Mouse (Mus musculus): ENCODE measurements around the gene Slc10a7.
"Not testable (repeated sequence)": the region's sequence is repeated elsewhere in the genome, so short reads cannot be mapped to it uniquely, and the experiment has no call there.

Slc10a7 gene

GRCm38 (mm10) chr8:78664306-78664940, 155.3 kb downstream of the Slc10a7 start:
- DNase-seq (ENCODE audit: inconsistent age in 2 of 2, low spot score in 1 of 2), result no peak

GRCm38 (mm10) chr8:78667399-78667798, 158.3 kb downstream of the Slc10a7 start:
- DNase-seq (ENCODE audit: inconsistent age in 2 of 2, low spot score in 1 of 2), result no peak

- DNase-seq (ENCODE audit: inconsistent age in 2 of 2, low spot score in 1 of 2), result no peak
These were observed 159.1 kb downstream of the Slc10a7 start for GRCm38 (mm10) chr8:78668206-78668605.

GRCm38 (mm10) chr8:78670241-78670640, 161.1 kb downstream of the Slc10a7 start:
- no peak for DNase-seq (ENCODE audit: inconsistent age in 2 of 2, low spot score in 1 of 2)

GRCm38 (mm10) chr8:78678541-78679219, 169.5 kb downstream of the Slc10a7 start:
- no peak for DNase-seq (ENCODE audit: inconsistent age in 2 of 2, low spot score in 1 of 2)

- no peak for DNase-seq (ENCODE audit: inconsistent age in 2 of 2, low spot score in 1 of 2)
These were observed 181.6 kb downstream of the Slc10a7 start for GRCm38 (mm10) chr8:78690795-78691194.

GRCm38 (mm10) chr8:78698331-78698741, 189.2 kb downstream of the Slc10a7 start:
- DNase-seq (ENCODE audit: inconsistent age in 2 of 2, low spot score in 1 of 2), result no peak

- DNase-seq (ENCODE audit: inconsistent age in 2 of 2, low spot score in 1 of 2), result no peak
These were observed 194.1 kb downstream of the Slc10a7 start for GRCm38 (mm10) chr8:78703068-78703820.

GRCm38 (mm10) chr8:78705980-78706379, 196.8 kb downstream of the Slc10a7 start:
- DNase-seq (ENCODE audit: inconsistent age in 2 of 2, low spot score in 1 of 2), result no peak

- no peak for DNase-seq (ENCODE audit: inconsistent age in 2 of 2, low spot score in 1 of 2)
These were observed 200.9 kb downstream of the Slc10a7 start for GRCm38 (mm10) chr8:78709948-78710644.

- no peak for DNase-seq (ENCODE audit: inconsistent age in 2 of 2, low spot score in 1 of 2)
These were observed 201.8 kb downstream of the Slc10a7 start for GRCm38 (mm10) chr8:78710961-78711360.

- no peak for DNase-seq (ENCODE audit: inconsistent age in 2 of 2, low spot score in 1 of 2)
These were observed 205.7 kb downstream of the Slc10a7 start for GRCm38 (mm10) chr8:78714880-78715279.

GRCm38 (mm10) chr8:78716546-78716945, 207.4 kb downstream of the Slc10a7 start:
- no peak for DNase-seq (ENCODE audit: inconsistent age in 2 of 2, low spot score in 1 of 2)

- not testable (repeated sequence) for DNase-seq (ENCODE audit: inconsistent age in 2 of 2, low spot score in 1 of 2)
These were observed 208.0 kb downstream of the Slc10a7 start for GRCm38 (mm10) chr8:78717191-78717590.

GRCm38 (mm10) chr8:78719279-78720040, 210.3 kb downstream of the Slc10a7 start:
- DNase-seq (ENCODE audit: inconsistent age in 2 of 2, low spot score in 1 of 2), result no peak

- DNase-seq (ENCODE audit: inconsistent age in 2 of 2, low spot score in 1 of 2), result no peak
These were observed 210.9 kb downstream of the Slc10a7 start for GRCm38 (mm10) chr8:78720041-78720414.

- DNase-seq (ENCODE audit: inconsistent age in 2 of 2, low spot score in 1 of 2), result no peak
These were observed 212.4 kb downstream of the Slc10a7 start for GRCm38 (mm10) chr8:78721576-78721975.

GRCm38 (mm10) chr8:78722201-78722600, 213.1 kb downstream of the Slc10a7 start:
- DNase-seq (ENCODE audit: inconsistent age in 2 of 2, low spot score in 1 of 2), result no peak

GRCm38 (mm10) chr8:78724832-78725231, 215.7 kb downstream of the Slc10a7 start:
- no peak for DNase-seq (ENCODE audit: inconsistent age in 2 of 2, low spot score in 1 of 2)

GRCm38 (mm10) chr8:78728240-78728639, 219.1 kb downstream of the Slc10a7 start:
- no peak for DNase-seq (ENCODE audit: inconsistent age in 2 of 2, low spot score in 1 of 2)

- no peak for DNase-seq (ENCODE audit: inconsistent age in 2 of 2, low spot score in 1 of 2)
These were observed 223.3 kb downstream of the Slc10a7 start for GRCm38 (mm10) chr8:78732410-78732809.

Measured in adrenal gland, adult (tissue).